Mouse (Mus musculus) gastrocnemius, adult 2 months (tissue): ENCODE data around the gene Trim44. TPM values are rescaled to one million over a fixed set of nuclear protein-coding genes. Genes with fewer than 3 reads are reported as not detected.

ENCODE experiments used
- DNase-seq: peaks from one replicate; pipeline ENCODE4 v3.0.0; 2022
- H3K27ac ChIP-seq: fragments of 200-600 bp; 2 replicates; pipeline ENCODE4 v1.8.1; 2022; ENCODE audit warnings: mild to moderate bottlenecking
- H3K4me3 ChIP-seq: fragments of 200-600 bp; 2 replicates; pipeline ENCODE4 v1.8.1; 2022; ENCODE audit warnings: mild to moderate bottlenecking, moderate library complexity
- CTCF ChIP-seq: fragments of 200-600 bp; IDR thresholded peaks from 2 replicates; pipeline ENCODE4 v1.8.1; 2022; ENCODE audit warnings: antibody characterized with exemption, mild to moderate bottlenecking, moderate library complexity
- intact Hi-C: fragments of 180-260 bp; cut with DNase I; formaldehyde crosslinking; loops from one replicate; pipeline ENCODE4 v1.15.1; 2025
- total RNA-seq, 2 experiments: library from RNA; stranded (reverse); gene quantifications; 2 replicates each; pipeline ENCODE4 v1.2.3; 2021

Trim44 gene
- total RNA-seq, 2 experiments from 2014 or later: 15.9 to 17.1 TPM

DNA sequence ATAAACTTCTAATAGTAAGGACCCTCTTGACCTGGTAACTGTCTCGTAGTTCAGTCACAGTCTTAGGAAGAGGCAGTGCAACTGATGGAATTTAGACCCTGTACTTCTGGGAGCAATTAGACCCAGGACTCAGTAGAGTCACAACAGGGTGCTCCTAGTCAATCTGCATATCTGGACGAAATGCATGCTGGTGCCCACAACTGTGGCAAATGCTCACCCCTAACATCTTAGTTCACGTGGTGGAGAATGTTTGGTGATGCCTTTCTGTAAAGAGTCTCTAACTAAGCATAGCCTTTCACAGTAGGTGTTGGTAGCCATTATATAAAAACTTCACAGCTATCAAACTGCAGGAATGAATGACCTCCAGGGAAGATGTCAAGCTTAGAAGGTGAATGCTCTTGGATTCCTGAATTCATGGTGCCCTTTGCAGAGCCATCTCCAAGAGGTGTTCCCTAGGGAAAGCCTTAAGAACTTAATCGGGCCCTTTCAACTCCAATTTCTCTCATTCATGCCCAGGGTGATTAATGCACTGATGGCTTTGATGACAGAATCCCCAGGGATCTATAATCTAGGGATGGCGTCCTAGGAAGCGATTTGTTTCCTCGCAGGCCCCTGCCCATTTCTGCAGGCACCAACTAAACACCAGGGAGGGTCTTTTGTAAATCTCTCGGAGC is 29.9 kb upstream of the Trim44 start:
- intact Hi-C loops: no loop called here
- no peak for DNase-seq
- H3K4me3 ChIP-seq: no peak overlapping the region
- TF ChIP-seq CTCF: no peak
- no peak overlapping the region for H3K27ac ChIP-seq

DNA sequence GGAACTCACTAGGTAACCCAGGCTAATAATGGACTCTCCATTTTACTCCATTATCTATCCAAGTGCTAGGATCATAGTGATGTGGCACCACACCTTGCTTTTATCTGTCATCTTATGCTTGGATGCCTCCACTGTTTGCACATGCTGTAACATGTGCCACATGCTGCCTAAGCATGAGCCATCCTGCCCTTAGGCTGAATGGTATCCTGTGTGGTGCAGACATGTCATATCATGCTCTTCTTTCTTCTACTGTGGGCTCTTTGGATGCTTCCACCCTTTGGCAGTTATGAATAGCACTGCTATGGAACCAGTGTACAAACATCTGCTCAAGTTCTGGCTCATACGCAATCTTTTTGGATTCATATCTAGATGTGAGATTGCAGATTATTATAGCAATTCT is 26.3 kb upstream of the Trim44 start:
- no peak overlapping the region for H3K4me3 ChIP-seq
- intact Hi-C loops: no loop called here
- DNase-seq: no peak
- H3K27ac ChIP-seq: no peak overlapping the region
- TF ChIP-seq CTCF: no peak

DNA sequence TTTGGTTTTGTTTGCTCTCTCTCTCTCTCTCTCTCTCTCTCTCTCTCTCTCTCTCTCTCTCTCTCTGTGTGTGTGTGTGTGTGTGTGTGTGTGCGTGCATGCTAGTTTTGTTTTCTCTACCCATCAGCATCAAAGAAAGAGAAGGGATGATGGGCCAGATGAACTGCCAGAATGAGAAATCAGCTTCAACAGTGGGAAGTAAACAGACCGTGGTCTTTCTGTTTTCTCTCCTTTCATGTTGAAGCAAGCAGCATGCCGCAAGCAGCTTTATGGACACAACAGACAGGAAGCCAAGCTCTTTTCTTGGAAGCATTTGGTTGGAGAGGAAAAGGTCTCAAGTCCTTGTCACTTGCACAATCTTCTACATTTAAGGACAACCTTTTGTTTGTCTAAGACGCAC is 23.5 kb upstream of the Trim44 start:
- Histone ChIP-seq H3K4me3 (no peak overlapping the region), H3K27ac (no peak overlapping the region)
- intact Hi-C loops: no loop called here
- DNase-seq: no peak
- TF ChIP-seq CTCF: no peak

DNA sequence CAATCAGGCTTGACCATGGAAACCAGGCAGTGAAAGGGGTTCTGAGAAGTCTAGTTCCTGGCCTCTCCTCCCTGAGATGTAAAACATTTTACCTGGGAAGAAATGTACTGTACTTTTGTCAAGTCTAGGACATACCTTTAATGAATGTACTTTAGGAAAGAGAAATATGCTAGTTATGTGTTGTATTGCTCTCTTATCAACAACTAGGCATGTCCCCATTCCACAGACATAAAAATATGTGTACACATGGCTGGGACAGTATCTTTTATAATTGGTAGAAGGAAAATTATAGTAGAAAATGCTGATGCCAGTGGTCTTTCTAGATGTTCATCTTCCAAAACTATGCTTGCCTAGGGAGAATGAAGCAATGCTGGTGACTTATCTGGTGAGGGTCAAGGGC is 20.3 kb upstream of the Trim44 start:
- Histone ChIP-seq H3K4me3 (no peak overlapping the region), H3K27ac (no peak overlapping the region)
- no peak for DNase-seq
- intact Hi-C loops: no loop called here
- no peak for TF ChIP-seq CTCF

DNA sequence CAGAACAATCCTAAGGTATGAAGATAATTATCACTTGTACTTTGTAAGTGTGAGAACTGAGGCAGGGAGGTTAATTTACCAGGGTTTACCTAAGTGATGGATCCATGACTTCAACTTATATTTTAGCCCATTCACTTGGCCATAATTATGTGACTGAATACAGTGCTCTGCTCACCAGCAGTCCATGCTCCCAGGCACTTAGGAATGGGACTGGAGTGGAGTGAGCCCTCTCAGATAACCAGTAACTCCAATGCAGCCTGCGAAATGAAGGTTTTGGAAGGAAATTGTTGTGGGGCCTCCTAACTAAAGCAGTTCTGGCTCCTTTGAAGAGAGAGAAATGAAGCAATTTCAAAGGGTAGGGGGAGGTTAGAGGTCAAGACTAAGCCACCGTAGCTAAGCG is 18.8 kb upstream of the Trim44 start:
- TF ChIP-seq CTCF: no peak
- Histone ChIP-seq H3K27ac (no peak overlapping the region), H3K4me3 (no peak overlapping the region)
- intact Hi-C loops: no loop called here
- no peak for DNase-seq

DNA sequence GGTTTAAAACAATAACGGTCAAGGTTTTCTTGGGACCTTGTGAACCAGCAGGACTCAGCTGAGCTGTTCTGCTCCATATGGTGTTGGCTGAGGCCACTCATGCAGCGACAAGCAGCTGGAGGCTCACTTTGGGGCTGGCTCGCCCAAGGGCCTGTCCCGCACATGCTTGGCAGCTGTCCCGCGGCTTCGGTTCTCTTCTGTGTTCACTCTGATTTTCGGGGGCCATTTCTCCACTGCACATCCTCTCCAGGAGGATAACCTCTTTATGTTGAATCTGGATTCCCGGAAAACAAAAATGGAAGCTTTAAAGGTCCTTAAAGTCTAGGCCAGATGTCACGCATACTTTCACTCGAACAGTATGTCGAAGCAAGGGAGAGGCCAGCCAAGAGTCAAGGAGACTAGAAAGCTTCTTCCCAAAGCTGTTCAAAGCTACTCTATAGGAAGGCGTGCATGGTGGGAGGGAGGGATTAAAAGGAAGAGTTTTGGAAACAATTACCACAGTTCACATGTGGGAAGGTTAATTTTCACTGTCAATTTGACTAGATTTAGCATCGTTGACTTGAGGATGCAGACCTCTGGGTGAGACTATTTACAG is 8.6 kb upstream of the Trim44 start:
- peak overlapping the region; percentile 41 for H3K4me3 ChIP-seq
- no peak overlapping the region for H3K27ac ChIP-seq
- DNase-seq: peak; percentile 22
- intact Hi-C loops: no loop called here
- no peak for TF ChIP-seq CTCF

DNA sequence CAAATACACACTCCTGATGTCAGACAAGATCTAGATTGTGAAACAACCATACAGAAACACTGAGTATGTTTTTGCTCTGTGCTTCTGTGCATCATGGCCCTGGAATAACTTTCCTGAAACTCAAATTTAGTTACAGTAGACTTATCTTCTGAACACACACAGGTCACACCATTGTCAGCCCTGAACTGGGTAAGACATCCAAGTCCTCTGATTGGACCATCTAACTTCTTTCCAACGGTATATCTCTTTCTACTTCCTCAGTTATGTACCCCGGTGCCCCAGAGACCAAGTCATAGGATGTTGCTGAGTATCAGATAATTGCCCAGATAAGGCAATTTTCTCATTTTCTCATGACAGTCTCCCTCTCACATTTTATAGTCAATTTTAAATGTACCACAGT is 5.1 kb upstream of the Trim44 start:
- no peak for DNase-seq
- Histone ChIP-seq H3K27ac (no peak overlapping the region), H3K4me3 (no peak overlapping the region)
- TF ChIP-seq CTCF: no peak
- intact Hi-C loops: no loop called here

DNA sequence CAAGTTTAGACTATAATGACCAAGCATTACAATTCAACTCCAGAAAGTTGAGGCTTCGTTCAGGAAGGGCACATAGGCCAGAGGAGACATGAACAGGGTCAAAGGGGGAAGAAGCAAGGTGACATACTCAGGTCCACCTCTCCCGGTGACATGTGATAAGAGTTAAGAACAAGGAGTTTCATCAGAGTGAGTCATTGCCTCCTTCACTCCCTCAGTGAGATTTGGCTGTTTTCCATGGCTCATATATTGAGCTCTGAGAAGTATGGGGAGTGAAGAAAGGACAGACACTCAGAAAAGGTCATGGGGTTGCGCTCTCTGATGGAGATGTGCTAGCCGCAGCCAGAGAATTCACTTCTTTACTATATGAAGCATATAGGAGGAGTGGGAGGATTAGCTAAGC is 3.0 kb upstream of the Trim44 start:
- DNase-seq: no peak
- intact Hi-C loops: no loop called here
- no peak overlapping the region for H3K4me3 ChIP-seq
- H3K27ac ChIP-seq: no peak overlapping the region
- TF ChIP-seq CTCF: no peak

DNA sequence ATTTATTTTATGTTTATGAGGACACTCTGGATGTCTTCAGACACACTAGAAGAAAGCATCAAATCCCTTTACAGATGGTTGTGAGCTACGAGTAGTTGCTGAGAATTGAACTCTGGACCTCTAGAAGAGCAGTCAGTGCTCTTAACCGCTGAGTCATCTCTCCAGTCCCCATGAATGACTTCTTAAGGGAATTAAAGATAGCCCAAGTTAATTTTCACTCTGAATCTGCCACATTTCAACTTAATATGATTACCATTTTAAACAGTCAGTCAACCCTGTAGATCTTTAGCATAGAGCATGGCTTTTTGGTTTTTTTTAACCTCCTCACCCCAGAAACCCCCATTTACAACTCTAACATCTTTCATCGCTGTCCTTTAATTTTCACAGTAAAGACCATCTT is 2.1 kb upstream of the Trim44 start:
- Histone ChIP-seq H3K4me3 (no peak overlapping the region), H3K27ac (no peak overlapping the region)
- no peak for DNase-seq
- intact Hi-C loops: loop anchor here (10.0 kb wide), 1 partner anchor 1615 kb away; the partner anchor contains the start of genes 4931422A03Rik and Fbxo3
- no peak for TF ChIP-seq CTCF

DNA sequence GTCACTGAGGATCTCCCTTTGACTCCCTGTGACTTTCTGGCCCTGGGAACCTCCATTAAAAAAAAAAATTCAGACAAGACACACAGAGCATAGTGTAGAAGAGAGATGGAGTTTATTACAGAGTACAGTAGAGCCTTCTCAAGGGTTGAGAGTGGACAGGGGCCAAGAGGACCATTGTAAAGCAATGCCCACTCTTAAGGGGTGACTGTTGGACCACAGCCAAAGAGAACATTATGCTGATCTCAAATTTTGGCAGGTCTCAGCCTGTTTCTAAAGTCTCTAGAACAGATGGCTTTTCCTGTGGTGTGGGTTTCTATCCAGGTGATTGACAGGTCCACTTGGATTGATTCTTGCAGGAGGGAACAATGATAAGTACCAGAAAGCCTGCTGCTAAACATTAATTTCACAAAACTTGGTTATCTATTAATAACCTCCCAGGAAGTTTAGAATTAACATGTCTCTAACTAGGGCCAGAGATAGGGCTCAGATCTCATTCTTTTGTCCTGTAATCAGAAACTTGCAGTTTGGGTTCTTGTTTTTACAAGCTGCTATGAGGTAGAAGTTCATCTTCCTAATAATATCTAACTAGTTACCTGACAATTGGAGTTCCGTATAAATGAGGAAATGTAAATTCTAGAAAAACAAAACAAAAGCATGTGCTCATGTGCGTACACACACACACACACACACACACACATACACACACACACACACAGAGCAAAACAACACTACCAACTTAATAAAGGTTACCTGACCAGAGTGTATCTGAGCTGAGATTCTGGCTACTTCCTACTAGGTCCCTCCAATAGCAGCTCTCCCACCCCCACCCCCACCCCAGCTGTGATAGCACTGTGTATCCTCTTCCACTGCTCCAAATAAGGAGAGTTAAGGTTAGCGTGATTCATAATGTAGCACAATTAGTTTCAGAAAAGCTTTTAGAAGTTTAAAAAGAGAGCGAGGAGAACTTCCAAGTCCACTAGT is 1.0 kb downstream of the Trim44 start:
- peak overlapping the region; percentile 36 for H3K4me3 ChIP-seq
- DNase-seq: no peak
- no peak overlapping the region for H3K27ac ChIP-seq
- intact Hi-C loops: loop anchor here (10.0 kb wide), 1 partner anchor 1618 kb away; the partner anchor contains the start of genes 4931422A03Rik and Fbxo3
- TF ChIP-seq CTCF: no peak

DNA sequence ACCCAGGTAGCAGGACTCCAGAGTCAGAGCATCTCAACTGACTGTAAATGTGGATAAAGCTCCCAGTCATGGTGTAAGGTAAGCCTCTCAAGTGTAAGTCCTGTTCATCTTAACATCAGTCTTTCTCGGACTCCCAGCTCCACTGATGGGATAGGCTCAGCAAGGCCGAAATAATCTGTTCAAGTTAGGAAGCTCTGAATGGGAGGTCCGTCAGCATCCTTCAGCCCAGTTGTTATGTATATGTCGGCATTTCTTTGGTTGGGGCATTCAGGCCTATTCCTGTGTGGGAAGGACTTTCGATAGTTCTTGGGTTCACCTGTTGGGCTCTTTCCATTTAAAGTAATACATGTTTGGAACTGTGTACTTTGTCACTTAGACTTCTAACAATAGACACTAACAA is 3.6 kb downstream of the Trim44 start:
- intact Hi-C loops: loop anchor here (5.0 to 10.0 kb wide), 4 partner anchors 48 to 1621 kb away; partner anchors contain the start of genes 4931422A03Rik, Fbxo3 and Fjx1
- DNase-seq: no peak
- no peak for TF ChIP-seq CTCF
- H3K27ac ChIP-seq: no peak overlapping the region
- no peak overlapping the region for H3K4me3 ChIP-seq

DNA sequence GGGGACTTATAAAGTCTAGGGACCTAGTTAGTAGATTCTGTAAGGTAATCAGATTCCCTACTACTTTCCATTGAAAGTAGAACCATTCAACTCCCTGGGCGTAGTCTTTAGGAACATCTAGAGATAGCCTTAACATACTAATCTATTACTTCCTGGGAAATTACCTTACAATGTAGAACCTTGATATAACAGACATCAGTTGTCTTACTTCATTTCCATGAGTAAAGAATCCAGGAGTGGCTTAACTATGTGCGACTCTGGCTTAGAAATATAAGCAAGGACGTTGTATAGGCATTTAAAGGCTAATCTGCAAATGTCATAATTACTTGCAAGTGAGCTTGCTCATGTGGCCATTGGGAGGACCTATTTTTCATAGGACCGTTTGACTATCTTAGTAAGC is 4.3 kb downstream of the Trim44 start:
- DNase-seq: no peak

DNA sequence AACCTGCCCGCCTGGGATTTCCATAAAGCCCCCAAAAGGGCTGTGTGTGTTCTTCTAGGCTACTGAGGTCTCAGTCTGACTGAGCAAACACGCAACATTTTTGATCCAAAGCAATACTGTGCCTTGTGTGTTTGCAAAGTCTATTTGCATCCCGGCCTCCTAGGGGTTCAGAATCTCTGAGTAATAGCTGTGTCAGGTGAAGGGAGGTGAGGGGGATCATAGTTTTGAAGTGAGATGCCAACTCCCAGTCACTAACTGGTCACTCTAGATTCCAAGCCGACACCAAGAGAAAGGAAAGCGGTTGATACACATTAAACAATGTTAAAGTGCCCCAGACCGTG is 6.3 kb downstream of the Trim44 start:
- peak overlapping the region; percentile 89 for H3K27ac ChIP-seq
- peak overlapping the region; percentile 90 for H3K4me3 ChIP-seq
- intact Hi-C loops: loop anchor here (5.0 to 10.0 kb wide), 4 partner anchors 51 to 1623 kb away; partner anchors contain the start of genes 4931422A03Rik, Fbxo3 and Fjx1
- no peak for DNase-seq
- TF ChIP-seq CTCF: no peak

More for the DNA sequence above, 4.3 kb downstream of the Trim44 start:
- no peak overlapping the region for H3K4me3 ChIP-seq
- intact Hi-C loops: loop anchor here (5.0 to 10.0 kb wide), 4 partner anchors 49 to 1621 kb away; partner anchors contain the start of genes 4931422A03Rik, Fbxo3 and Fjx1
- no peak for TF ChIP-seq CTCF
- H3K27ac ChIP-seq: no peak overlapping the region
